Mouse (Mus musculus) gastrocnemius, adult 2 months (tissue): ENCODE data around the gene Cnksr3. TPM values are rescaled to one million over a fixed set of nuclear protein-coding genes. Genes with fewer than 3 reads are reported as not detected.

Source experiments
- DNase-seq: peaks from one replicate; pipeline ENCODE4 v3.0.0; 2022
- H3K27ac ChIP-seq: fragments of 200-600 bp; 2 replicates; pipeline ENCODE4 v1.8.1; 2022; ENCODE audit warnings: mild to moderate bottlenecking
- H3K4me3 ChIP-seq: fragments of 200-600 bp; 2 replicates; pipeline ENCODE4 v1.8.1; 2022; ENCODE audit warnings: mild to moderate bottlenecking, moderate library complexity
- CTCF ChIP-seq: fragments of 200-600 bp; IDR thresholded peaks from 2 replicates; pipeline ENCODE4 v1.8.1; 2022; ENCODE audit warnings: antibody characterized with exemption, mild to moderate bottlenecking, moderate library complexity
- intact Hi-C: fragments of 180-260 bp; cut with DNase I; formaldehyde crosslinking; loops from one replicate; pipeline ENCODE4 v1.15.1; 2025
- total RNA-seq, 2 experiments: library from RNA; stranded (reverse); gene quantifications; 2 replicates each; pipeline ENCODE4 v1.2.3; 2021

The Cnksr3 gene
- total RNA-seq, 2 experiments from 2014 or later: 4.4 to 9.0 TPM

DNA sequence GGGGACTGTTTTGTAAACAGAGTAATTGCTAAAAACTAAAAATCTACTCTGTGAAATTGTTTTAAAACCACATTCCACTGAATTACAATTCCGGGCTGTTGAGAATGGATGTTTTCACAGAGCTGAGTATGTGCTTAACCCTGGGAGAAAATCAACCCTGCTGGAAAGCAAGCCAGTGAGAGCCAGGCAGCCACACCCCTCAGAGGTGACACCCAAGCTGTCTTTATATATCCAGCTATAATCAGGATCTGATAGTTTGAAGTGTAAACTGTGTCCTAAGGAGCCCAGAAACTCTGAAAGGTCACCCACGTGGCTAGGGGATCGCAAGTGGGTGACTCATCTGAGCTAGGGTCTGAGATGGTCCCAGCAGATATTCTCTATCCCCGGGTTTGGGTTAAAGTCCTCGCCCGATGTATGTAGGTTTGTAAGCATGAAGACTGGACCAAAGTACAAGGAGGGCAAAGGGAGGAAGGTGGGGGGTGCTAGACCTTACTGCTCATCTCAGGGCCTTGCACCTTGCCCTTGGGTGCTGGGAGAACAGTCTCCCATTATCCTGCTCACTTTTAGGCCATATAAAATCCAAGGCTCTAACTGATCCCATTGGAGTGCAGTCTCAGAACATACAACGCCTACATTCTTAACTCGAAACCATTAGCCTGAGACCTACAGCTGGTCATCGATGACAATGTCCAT lies 20.2 kb downstream of the Cnksr3 start:
- Histone ChIP-seq H3K27ac (0 out of 2 replicates have a peak overlapping the region, but pooled peaks have one; percentile 1), H3K4me3 (no peak overlapping the region)
- no peak for TF ChIP-seq CTCF
- intact Hi-C loops: no loop called here
- no peak for DNase-seq

DNA sequence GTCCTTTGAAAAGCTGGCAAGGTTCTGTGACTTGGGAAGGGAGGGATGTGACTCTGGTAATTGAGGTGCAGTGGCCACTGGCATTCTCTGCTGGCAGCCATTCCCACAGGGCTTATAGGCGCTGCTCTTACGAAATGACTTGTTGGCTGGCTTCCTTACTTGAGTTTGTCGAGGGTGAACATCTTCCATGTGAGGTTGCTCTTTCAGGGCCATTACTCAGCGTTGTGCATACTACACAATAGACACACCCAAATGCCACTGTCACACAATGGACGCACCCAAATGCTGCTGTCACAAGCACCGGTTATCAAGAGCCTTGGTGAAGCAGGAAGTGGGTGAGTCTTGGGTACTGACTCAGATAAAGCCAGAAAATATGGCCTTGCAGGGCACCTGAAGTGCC lies 22.8 kb downstream of the Cnksr3 start:
- Histone ChIP-seq H3K4me3 (no peak overlapping the region), H3K27ac (no peak overlapping the region; the same call in 1 of the 2 replicates)
- no peak for TF ChIP-seq CTCF
- intact Hi-C loops: no loop called here
- peak; percentile 34 for DNase-seq

DNA sequence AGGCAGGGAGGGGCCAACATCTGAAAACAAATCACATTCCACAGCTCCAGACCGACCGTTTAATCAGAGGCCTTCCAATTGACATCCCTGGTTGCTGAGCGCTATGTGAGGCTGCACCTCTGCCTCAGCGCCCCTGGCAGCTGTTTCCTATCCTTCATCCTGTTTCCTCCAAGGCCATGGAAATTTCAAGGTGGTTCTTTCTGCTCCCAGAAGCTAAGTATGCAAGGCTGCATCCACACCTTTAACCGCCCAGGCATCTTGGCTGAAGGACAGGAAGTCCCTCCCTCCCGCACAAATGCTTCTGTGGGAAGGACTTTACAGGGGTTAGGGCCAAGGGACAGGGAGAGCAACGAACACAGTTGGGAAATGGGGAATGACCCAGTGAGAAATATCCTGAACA lies 24.2 kb downstream of the Cnksr3 start:
- intact Hi-C loops: no loop called here
- Histone ChIP-seq H3K4me3 (no peak overlapping the region), H3K27ac (peak overlapping the region; percentile 5; the same call in 1 of the 2 replicates)
- TF ChIP-seq CTCF: no peak
- DNase-seq: no peak

DNA sequence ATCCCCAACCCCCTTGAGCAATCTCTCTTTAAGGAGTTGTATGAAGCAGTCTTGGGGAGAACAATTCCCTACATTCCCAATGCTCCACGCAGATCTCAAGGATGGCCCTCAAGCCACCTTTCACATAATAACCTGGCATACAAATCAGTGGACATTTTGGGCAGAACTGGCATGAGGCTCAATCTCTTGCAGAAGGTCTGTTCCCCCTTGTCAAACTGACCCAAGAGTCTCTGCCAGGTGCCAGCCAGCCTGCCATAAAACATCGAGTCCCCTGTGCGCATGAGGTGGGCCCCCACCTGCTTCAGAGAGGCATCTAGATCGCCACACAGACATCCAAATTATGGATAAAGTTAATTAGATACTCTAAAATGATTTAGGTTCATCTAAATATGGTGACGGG lies 25.0 kb downstream of the Cnksr3 start:
- intact Hi-C loops: no loop called here
- DNase-seq: no peak
- Histone ChIP-seq H3K27ac (no peak overlapping the region), H3K4me3 (no peak overlapping the region)
- TF ChIP-seq CTCF: no peak

DNA sequence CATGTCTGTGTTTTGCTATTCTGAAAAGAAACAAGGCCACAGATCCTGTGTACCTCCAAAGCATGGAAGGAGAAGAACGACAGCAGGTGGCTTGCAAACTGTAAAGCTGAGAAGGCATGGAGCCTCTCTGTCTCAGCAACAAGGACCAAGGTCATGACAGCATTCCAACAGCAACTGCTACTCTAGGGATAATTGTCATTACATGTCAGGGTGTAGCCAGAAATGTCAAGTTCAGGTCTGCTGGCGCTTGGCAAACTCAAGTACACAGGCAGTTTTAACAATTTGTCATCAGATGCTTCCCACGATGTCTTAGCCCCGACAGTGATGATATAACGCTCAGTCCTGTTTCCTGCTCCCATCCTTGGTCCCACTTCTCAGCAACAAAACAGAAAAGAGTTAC lies 26.0 kb downstream of the Cnksr3 start:
- no peak for DNase-seq
- intact Hi-C loops: no loop called here
- TF ChIP-seq CTCF: no peak
- no peak overlapping the region for H3K4me3 ChIP-seq
- no peak overlapping the region for H3K27ac ChIP-seq

DNA sequence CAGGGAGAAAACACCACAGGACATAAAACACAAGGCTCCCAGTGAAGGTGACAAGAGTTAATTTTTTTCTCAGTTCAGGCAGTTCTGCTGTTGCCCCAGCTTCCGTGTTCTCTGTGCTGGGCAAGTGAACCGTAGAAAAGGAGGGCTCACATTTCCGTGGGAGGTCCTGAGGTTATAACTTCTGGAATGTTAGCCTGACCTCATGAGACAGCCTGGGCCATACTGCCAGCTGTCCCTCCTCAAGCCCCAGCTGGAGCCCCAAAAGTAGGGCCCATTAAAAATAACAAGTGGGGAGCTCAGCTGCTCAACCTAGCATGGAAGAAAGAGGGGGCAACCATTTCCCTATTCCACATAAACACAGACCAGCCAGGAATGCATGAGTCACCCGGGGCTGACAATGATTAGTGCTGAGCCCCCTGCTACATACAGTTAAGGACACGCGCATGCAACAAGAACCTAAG lies 28.8 kb downstream of the Cnksr3 start:
- TF ChIP-seq CTCF: no peak
- Histone ChIP-seq H3K4me3 (peak overlapping the region; percentile 54), H3K27ac (peak overlapping the region; percentile 59)
- no peak for DNase-seq
- intact Hi-C loops: no loop called here

DNA sequence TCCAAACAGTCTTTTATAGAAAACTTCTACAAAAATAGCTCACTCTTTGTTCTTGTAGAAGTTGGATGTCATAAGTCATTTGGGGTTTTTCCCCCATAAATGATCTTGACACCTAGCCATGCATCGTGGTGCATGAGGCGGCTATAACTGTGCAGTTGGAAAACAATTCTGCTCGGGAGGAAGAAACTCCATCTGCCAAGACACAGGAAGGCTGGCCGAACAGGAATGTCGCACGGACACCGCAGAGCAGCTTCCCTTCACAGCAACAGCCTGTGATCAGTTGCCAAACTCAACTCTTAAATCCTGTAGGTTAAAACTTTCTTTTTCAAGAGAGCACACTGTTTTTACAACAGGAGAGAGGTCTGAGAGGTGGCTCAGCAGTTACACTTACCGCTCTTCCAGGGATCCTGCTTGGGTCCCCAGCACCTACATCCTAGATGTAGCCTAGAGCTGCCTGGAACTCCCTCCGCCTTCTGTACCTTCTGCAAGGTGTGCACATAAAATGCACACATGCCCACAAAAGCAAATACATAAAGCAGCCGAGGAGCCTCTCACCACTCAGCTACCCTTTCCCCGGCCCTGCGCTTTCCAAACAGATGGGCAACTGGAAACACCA lies 29.4 kb downstream of the Cnksr3 start:
- Histone ChIP-seq H3K4me3 (peak overlapping the region; percentile 54), H3K27ac (peak overlapping the region; percentile 59)
- no peak for TF ChIP-seq CTCF
- DNase-seq: no peak
- intact Hi-C loops: no loop called here

DNA sequence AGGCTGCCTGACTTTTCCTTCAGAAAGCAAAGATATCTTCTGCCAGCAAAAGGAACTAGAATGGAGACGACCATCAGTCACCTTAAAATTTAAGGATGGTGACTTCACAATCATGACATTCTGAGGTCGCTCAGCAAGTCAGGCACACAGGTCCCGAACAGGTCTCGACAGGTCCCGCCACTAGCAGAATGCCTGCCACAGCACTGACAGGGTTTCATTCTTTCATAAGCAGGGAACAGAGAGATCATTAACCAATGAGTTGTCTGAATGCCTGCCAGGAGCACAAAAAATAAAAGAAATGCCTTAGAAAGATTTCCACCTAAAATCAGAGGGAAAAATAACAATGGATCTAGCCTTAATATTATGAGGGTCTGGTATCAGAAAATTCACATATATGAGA lies 31.7 kb downstream of the Cnksr3 start:
- H3K4me3 ChIP-seq: no peak overlapping the region
- H3K27ac ChIP-seq: no peak overlapping the region
- TF ChIP-seq CTCF: no peak
- no peak for DNase-seq
- intact Hi-C loops: no loop called here

DNA sequence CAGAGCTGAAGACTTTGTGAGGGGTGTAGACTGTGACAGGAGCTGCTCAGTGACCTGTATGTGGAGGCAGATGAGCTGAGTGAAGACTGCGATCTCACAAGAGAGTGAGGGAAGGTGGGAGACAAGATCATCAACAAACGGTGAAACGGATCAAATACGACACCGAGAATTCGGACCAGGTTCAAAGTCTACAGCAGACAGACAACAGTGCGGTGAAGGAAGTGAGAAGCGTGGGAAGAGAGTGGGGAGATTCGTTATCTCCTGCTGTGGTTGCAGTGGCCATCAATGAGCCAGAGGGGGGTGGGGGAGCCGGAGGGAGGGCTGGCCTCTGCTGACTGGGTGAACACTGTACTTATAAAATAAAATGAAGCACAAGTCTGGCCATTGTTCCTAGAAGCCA lies 33.5 kb downstream of the Cnksr3 start:
- intact Hi-C loops: no loop called here
- H3K27ac ChIP-seq: no peak overlapping the region
- no peak overlapping the region for H3K4me3 ChIP-seq
- no peak for TF ChIP-seq CTCF
- no peak for DNase-seq

DNA sequence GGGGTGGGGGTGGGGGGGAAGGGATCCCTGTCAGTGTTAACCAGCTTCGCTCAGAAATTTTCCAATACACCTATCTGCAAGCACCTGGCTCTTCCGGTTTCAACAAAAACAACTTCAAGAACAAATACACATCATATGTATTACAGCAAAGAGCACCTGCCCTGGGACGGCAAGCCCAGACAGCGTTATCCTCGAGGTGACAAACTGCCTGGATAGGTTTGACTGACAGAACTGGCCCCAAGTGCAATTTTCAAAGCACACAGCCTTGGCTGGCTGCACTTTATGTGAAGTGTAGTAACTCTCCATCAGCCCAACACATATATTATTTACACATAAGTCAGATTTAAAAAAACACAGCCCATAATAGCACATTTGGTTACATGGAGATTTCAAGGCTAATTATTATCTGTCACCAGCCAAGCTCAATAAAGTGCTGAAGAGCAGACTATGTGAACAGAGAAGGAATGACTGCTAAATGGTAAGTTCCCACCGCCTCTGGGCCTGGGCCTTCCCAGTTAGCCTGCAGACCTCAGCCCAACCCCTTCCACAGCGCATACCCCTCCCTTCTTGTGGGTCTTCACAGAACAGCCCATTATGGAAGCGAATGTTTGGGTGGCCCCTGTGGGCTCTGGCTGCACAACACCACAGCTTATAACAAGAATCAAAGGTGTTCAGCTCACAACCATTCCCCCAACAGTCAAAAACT lies 35.7 kb downstream of the Cnksr3 start:
- Histone ChIP-seq H3K27ac (no peak overlapping the region), H3K4me3 (no peak overlapping the region)
- intact Hi-C loops: no loop called here
- no peak for DNase-seq
- no peak for TF ChIP-seq CTCF

DNA sequence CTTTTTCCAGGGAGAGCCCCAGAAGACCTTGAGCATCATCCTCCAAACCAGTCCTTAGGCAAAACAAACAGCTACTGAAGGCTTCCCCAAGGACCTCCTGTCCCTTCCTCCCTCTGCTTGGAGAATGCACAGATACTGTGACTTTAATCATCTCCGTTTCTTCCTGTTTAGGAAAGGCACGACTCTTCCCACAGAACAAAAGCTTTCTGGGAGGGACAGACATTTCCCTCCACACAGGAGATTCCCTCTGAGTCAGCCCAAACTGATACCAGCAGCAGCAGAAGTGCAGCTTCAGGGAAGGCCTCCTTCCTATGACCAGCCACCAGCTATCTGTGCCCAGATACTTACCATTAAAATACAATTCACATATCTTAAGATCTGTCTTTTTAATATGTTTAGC lies 37.6 kb downstream of the Cnksr3 start:
- intact Hi-C loops: no loop called here
- DNase-seq: no peak
- H3K27ac ChIP-seq: no peak overlapping the region
- no peak overlapping the region for H3K4me3 ChIP-seq
- no peak for TF ChIP-seq CTCF

DNA sequence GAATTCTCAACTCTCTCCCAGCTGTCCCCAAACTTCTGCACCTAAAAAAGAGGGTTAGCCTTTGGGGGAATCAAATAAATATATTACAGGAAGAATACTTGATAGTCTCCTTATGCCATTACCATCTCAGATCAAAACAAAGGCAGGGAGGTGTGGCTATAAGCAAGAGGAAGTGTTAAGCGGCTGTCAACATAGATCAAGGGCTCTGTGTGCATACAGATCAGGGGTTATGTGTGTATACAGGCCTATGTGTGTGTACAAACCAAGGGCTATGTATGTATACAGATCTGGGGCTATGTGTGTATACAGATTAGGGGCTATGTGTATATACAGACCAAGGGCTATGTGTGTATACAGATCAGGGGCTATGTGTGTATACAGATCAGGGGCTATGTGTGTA lies 38.9 kb downstream of the Cnksr3 start:
- Histone ChIP-seq H3K4me3 (no peak overlapping the region), H3K27ac (no peak overlapping the region)
- no peak for DNase-seq
- intact Hi-C loops: no loop called here
- no peak for TF ChIP-seq CTCF

DNA sequence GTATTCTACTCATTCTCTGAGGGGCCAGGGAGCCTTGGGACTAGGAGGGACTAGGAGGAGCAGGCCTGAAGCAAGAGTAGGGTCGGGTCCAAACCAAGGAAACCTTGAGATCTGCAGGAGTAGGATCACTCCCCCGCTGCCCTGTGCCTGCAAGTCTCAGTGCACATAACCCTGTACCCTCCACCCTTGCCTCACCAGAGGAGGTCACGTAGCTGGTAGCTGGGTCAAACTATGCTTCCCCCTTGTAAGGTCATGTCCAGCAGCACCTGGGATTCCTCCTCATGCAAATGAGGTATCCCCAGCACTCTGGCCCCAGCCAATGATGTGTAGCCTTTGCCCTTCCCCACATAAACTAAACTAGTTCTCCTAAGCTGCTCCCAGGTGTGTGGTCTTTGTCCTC lies 41.6 kb downstream of the Cnksr3 start:
- H3K4me3 ChIP-seq: no peak overlapping the region
- DNase-seq: no peak
- no peak for TF ChIP-seq CTCF
- no peak overlapping the region for H3K27ac ChIP-seq
- intact Hi-C loops: no loop called here

DNA sequence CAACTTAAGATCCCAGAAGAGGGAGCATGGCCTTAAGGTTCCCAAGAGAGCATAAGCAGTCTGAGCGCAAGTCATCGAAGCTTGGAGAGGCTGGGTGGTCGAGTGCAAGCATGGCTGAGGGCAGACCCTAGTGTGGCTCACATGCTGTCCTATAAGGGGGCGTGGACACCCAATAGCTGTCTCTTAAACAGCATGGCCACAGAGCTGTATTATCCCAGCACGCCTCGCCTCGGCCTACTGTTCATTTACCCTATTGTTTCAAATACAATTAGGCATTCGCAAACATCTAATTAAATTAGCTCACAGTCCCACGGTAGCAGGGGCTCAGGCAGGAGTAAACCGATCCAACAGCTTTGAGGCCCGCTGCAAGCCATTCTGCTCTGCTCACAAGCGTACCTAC lies 49.0 kb downstream of the Cnksr3 start:
- TF ChIP-seq CTCF: no peak
- intact Hi-C loops: no loop called here
- Histone ChIP-seq H3K4me3 (no peak overlapping the region), H3K27ac (no peak overlapping the region)
- DNase-seq: no peak
